Mouse (Mus musculus): ENCODE measurements around the gene Wdr45. TPM values are rescaled to one million over a fixed set of nuclear protein-coding genes. Genes with fewer than 3 reads are reported as not detected.

Gene Wdr45
- polyA plus RNA-seq, 1 experiment from 2014 or later, result 14.1 TPM

GRCm38 (mm10) chrX:7765764-7766163 lies 51.6 kb downstream of the Wdr45 start:
- peak overlapping the region; percentile 62 for H3K4me2 ChIP-seq
- no peak overlapping the region for H3K27ac ChIP-seq (ENCODE audit: low read depth, low read length)
- H3K4me1 ChIP-seq (ENCODE audit: control insufficient read depth, insufficient read depth, low read length), result peaks cover 10% of the 10 kb centered on the region
- no peaks in the 10 kb centered on the region for H3K9me3 ChIP-seq (ENCODE audit: control insufficient read depth, low read length)
- peak overlapping the region; percentile 20; the same call in 1 of the 2 replicates for H3K9ac ChIP-seq (ENCODE audit: low read length)
- peak overlapping the region; percentile 63 for H3K4me3 ChIP-seq (ENCODE audit: low read depth, low read length)
- no peaks in the 10 kb centered on the region; the same call in 1 of the 2 replicates for H3K36me3 ChIP-seq (ENCODE audit: control insufficient read depth, insufficient read depth, low read length)
- no peaks in the 10 kb centered on the region for H3K27me3 ChIP-seq (ENCODE audit: control insufficient read depth, insufficient read depth, low read length)
- 22% methylated on average over 11 of the region's 11 CpGs for WGBS
- no peak for DNase-seq (ENCODE audit: low spot score, missing footprints)
- ATAC-seq (ENCODE audit: low FRiP score), result no peak

DNA sequence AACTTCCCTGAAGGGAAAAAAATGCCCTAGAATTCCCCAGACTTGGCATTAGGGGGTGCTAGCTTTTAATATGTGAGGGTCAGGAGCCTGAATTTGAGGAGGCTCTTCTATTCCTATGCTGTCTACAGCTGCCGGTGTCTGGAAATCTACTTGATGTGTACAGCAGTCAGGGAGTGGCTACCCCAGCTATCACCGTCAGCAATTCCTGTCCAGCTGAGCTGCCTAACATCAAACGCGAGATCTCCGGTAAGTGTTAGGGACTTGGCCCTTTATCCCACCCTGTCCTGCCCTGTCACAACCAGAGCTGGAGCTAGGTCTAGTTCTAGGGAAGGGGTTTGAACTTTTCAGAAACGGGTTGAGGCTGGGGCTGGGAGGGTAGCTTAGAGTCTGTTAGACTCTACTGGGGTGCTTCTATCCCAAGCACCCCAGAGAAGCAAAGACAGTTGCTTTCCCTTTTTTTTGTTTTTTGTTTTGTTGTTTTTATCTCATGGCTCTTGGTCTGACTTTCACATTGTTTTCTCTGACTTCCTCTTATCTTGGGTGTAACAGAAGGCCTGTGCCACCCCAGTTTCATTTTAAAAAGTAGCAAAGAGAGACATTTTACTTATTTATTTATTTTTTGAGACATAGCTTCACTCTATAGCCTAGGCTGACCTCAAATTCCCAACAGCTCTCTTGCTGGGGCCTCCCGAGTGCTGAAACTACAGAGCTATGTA lies 55.3 kb downstream of the Wdr45 start:
- Histone ChIP-seq H3K27me3 (ENCODE audit: control insufficient read depth, insufficient read depth, low read length) (no peaks in the 10 kb centered on the region), H3K4me2 (no peak overlapping the region), H3K9ac (ENCODE audit: low read length) (no peak overlapping the region), H3K27ac (ENCODE audit: low read depth, low read length) (no peak overlapping the region), H3K4me3 (ENCODE audit: low read depth, low read length) (no peak overlapping the region), H3K9me3 (ENCODE audit: control insufficient read depth, low read length) (no peaks in the 10 kb centered on the region), H3K4me1 (ENCODE audit: control insufficient read depth, insufficient read depth, low read length) (peaks cover 8% of the 10 kb centered on the region), H3K36me3 (ENCODE audit: control insufficient read depth, insufficient read depth, low read length) (no peaks in the 10 kb centered on the region; the same call in 1 of the 2 replicates)
- WGBS, result 93% methylated on average over 7 of the region's 7 CpGs
- ATAC-seq (ENCODE audit: low FRiP score), result no peak
- DNase-seq (ENCODE audit: low spot score, missing footprints), result no peak

- Histone ChIP-seq H3K4me3 (ENCODE audit: low read depth, low read length) (no peak overlapping the region), H3K9me3 (ENCODE audit: control insufficient read depth, low read length) (no peaks in the 10 kb centered on the region), H3K27me3 (ENCODE audit: control insufficient read depth, insufficient read depth, low read length) (no peaks in the 10 kb centered on the region), H3K27ac (ENCODE audit: low read depth, low read length) (no peak overlapping the region), H3K36me3 (ENCODE audit: control insufficient read depth, insufficient read depth, low read length) (no peaks in the 10 kb centered on the region; the same call in 1 of the 2 replicates), H3K4me1 (ENCODE audit: control insufficient read depth, insufficient read depth, low read length) (no peaks in the 10 kb centered on the region), H3K9ac (ENCODE audit: low read length) (no peak overlapping the region), H3K4me2 (no peak overlapping the region)
- DNase-seq (ENCODE audit: low spot score, missing footprints) (no peak), ATAC-seq (ENCODE audit: low FRiP score) (no peak)
- WGBS, result 48% methylated on average over 2 of the region's 2 CpGs
Measured at GRCm38 (mm10) chrX:7772766-7773165, 58.6 kb downstream of the Wdr45 start.

- H3K36me3 ChIP-seq (ENCODE audit: control insufficient read depth, insufficient read depth, low read length), result no peaks in the 10 kb centered on the region
- 79% methylated on average over 9 of the region's 9 CpGs for WGBS
- ATAC-seq (ENCODE audit: low FRiP score), result no peak
- H3K4me3 ChIP-seq (ENCODE audit: low read depth, low read length), result no peak overlapping the region
- no peaks in the 10 kb centered on the region for H3K9me3 ChIP-seq (ENCODE audit: control insufficient read depth, low read length)
- no peak overlapping the region for H3K4me2 ChIP-seq
- H3K9ac ChIP-seq (ENCODE audit: low read length), result no peak overlapping the region
- H3K4me1 ChIP-seq (ENCODE audit: control insufficient read depth, insufficient read depth, low read length), result no peaks in the 10 kb centered on the region
- H3K27me3 ChIP-seq (ENCODE audit: control insufficient read depth, insufficient read depth, low read length), result no peaks in the 10 kb centered on the region
- H3K27ac ChIP-seq (ENCODE audit: low read depth, low read length), result no peak overlapping the region
- DNase-seq (ENCODE audit: low spot score, missing footprints), result no peak
Measured at GRCm38 (mm10) chrX:7775501-7776205, 61.5 kb downstream of the Wdr45 start.

DNA sequence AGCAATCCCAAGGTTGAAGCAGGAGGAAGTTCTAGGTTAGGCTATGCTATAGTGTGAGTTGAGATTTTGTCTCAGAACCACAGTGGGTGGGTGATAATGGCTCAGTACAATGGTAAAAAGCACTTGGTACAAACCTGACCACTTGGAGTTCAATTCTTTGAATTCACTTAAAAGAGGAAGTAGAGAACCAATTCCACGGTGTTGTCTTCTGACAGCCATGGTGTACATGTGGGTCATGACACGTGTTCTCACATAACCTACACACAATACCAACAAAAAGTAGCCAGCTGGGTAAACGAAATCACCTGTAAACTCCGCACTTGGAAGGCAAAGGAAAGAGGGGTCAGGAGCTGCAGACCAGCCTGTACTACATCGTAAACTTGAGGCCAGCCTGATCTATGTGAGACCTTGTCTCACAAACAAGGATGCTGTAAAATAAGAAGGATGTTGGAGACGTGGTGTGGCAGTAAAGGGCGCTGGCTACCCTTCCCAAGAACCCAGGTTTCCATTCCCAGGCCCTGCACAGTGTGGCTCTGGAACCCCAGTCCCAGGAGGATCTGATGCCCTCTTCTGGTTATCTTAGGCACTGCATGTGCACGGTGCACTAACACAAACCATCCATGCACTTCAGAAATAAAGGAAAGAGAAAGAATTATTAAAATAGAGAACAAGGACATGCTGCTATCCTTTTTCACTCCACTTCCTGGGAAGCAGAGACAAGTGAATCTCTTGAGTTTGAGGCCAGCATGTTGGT lies 62.4 kb downstream of the Wdr45 start:
- no peak overlapping the region for H3K27ac ChIP-seq (ENCODE audit: low read depth, low read length)

More for the DNA sequence above, 62.4 kb downstream of the Wdr45 start:
- ATAC-seq (ENCODE audit: low FRiP score), result peak; percentile 65; the same call in 1 of the 2 replicates
- no peak overlapping the region for H3K4me2 ChIP-seq
- 53% methylated on average over 8 of the region's 8 CpGs for WGBS
- H3K9me3 ChIP-seq (ENCODE audit: control insufficient read depth, low read length), result no peaks in the 10 kb centered on the region
- H3K4me3 ChIP-seq (ENCODE audit: low read depth, low read length), result no peak overlapping the region
- no peaks in the 10 kb centered on the region for H3K4me1 ChIP-seq (ENCODE audit: control insufficient read depth, insufficient read depth, low read length)
- H3K36me3 ChIP-seq (ENCODE audit: control insufficient read depth, insufficient read depth, low read length), result no peaks in the 10 kb centered on the region
- no peak overlapping the region for H3K9ac ChIP-seq (ENCODE audit: low read length)
- no peaks in the 10 kb centered on the region for H3K27me3 ChIP-seq (ENCODE audit: control insufficient read depth, insufficient read depth, low read length)
- DNase-seq (ENCODE audit: low spot score, missing footprints), result peak; percentile 89

Other genes starting within 250 kb of the Wdr45 start
- gene Foxp3, start 140.7 kb upstream of the Wdr45 start, polyA plus RNA-seq (2014; fragmentation: Nextera tagmentation; extraction: Ambion mirVana), result 0.04 and 0.30 TPM in 2 replicates
- 1.8 and 2.0 TPM in 2 replicates for gene Ppp1r3f, start 140.1 kb upstream of the Wdr45 start, polyA plus RNA-seq (2014; fragmentation: Nextera tagmentation; extraction: Ambion mirVana)
- 22.8 and 27.2 TPM in 2 replicates for gene Ccdc22, start 108.8 kb upstream of the Wdr45 start, polyA plus RNA-seq (2014; fragmentation: Nextera tagmentation; extraction: Ambion mirVana)
- gene Cacna1f, start 107.2 kb upstream of the Wdr45 start, polyA plus RNA-seq (2014; fragmentation: Nextera tagmentation; extraction: Ambion mirVana), result 0.06 TPM in 1 of 2 replicates, not detected in the other
- gene Syp, start 75.9 kb upstream of the Wdr45 start, polyA plus RNA-seq (2014; fragmentation: Nextera tagmentation; extraction: Ambion mirVana), result 10.3 and 10.9 TPM in 2 replicates
- gene Prickle3, start 57.1 kb upstream of the Wdr45 start, polyA plus RNA-seq (2014; fragmentation: Nextera tagmentation; extraction: Ambion mirVana), result 1.1 and 2.2 TPM in 2 replicates
- 36.3 and 36.9 TPM in 2 replicates for gene Plp2, start 42.9 kb upstream of the Wdr45 start, polyA plus RNA-seq (2014; fragmentation: Nextera tagmentation; extraction: Ambion mirVana)
- not detected in 2 replicates for gene Magix, start 33.1 kb upstream of the Wdr45 start, polyA plus RNA-seq (2014; fragmentation: Nextera tagmentation; extraction: Ambion mirVana)
- 42.8 and 44.4 TPM in 2 replicates for gene Gpkow, start 17.2 kb upstream of the Wdr45 start, polyA plus RNA-seq (2014; fragmentation: Nextera tagmentation; extraction: Ambion mirVana)
- gene Gm45208, start 7.9 kb downstream of the Wdr45 start, polyA plus RNA-seq (2014; fragmentation: Nextera tagmentation; extraction: Ambion mirVana), result 0.22 TPM in 1 of 2 replicates, not detected in the other
- gene Praf2, start 14.1 kb downstream of the Wdr45 start, polyA plus RNA-seq (2014; fragmentation: Nextera tagmentation; extraction: Ambion mirVana), result 97.5 and 106 TPM in 2 replicates
- gene Ccdc120, start 36.6 kb downstream of the Wdr45 start, polyA plus RNA-seq (2014; fragmentation: Nextera tagmentation; extraction: Ambion mirVana), result 15.8 and 24.1 TPM in 2 replicates
- 19.4 and 20.6 TPM in 2 replicates for gene Tfe3, start 48.2 kb downstream of the Wdr45 start, polyA plus RNA-seq (2014; fragmentation: Nextera tagmentation; extraction: Ambion mirVana)
- 51.7 and 52.0 TPM in 2 replicates for gene Gripap1, start 75.4 kb downstream of the Wdr45 start, polyA plus RNA-seq (2014; fragmentation: Nextera tagmentation; extraction: Ambion mirVana)
- gene Kcnd1, start 108.0 kb downstream of the Wdr45 start, polyA plus RNA-seq (2014; fragmentation: Nextera tagmentation; extraction: Ambion mirVana), result 0.86 and 1.1 TPM in 2 replicates
- gene Otud5, start 127.0 kb downstream of the Wdr45 start, polyA plus RNA-seq (2014; fragmentation: Nextera tagmentation; extraction: Ambion mirVana), result 33.9 and 34.8 TPM in 2 replicates
- 13.2 and 13.3 TPM in 2 replicates for gene Pim2, start 163.9 kb downstream of the Wdr45 start, polyA plus RNA-seq (2014; fragmentation: Nextera tagmentation; extraction: Ambion mirVana)
- 10.1 and 11.2 TPM in 2 replicates for gene Slc35a2, start 169.7 kb downstream of the Wdr45 start, polyA plus RNA-seq (2014; fragmentation: Nextera tagmentation; extraction: Ambion mirVana)
- gene Pqbp1, start 184.9 kb downstream of the Wdr45 start, polyA plus RNA-seq (2014; fragmentation: Nextera tagmentation; extraction: Ambion mirVana), result 143 and 160 TPM in 2 replicates
- gene Timm17b, start 185.0 kb downstream of the Wdr45 start, polyA plus RNA-seq (2014; fragmentation: Nextera tagmentation; extraction: Ambion mirVana), result 163 and 179 TPM in 2 replicates
- not detected in 2 replicates for gene Gm10491, start 193.5 kb downstream of the Wdr45 start, polyA plus RNA-seq (2014; fragmentation: Nextera tagmentation; extraction: Ambion mirVana)
- gene Gm10490, start 195.2 kb downstream of the Wdr45 start, polyA plus RNA-seq (2014; fragmentation: Nextera tagmentation; extraction: Ambion mirVana), result not detected in 2 replicates
- 21.9 and 26.9 TPM in 2 replicates for gene Pcsk1n, start 205.5 kb downstream of the Wdr45 start, polyA plus RNA-seq (2014; fragmentation: Nextera tagmentation; extraction: Ambion mirVana)
- not detected in 2 replicates for gene Eras, start 214.3 kb downstream of the Wdr45 start, polyA plus RNA-seq (2014; fragmentation: Nextera tagmentation; extraction: Ambion mirVana)
- gene Hdac6, start 233.6 kb downstream of the Wdr45 start, polyA plus RNA-seq (2014; fragmentation: Nextera tagmentation; extraction: Ambion mirVana), result 58.4 and 60.4 TPM in 2 replicates